Mouse (Mus musculus) midbrain, postnatal 0 days (tissue): ENCODE results near the gene Arl3. TPM values are rescaled to one million over a fixed set of nuclear protein-coding genes. Genes with fewer than 3 reads are reported as not detected.

Experiments
- ATAC-seq: fragments of 200-750 bp; cut with Nextera tagmentation; 2 replicates; pipeline ENCODE4 v1.8.0; 2017; ENCODE audit warnings: moderate number of reproducible peaks, mild to moderate bottlenecking, moderate TSS enrichment, moderate library complexity; ENCODE audit not compliant: low FRiP score
- DNase-seq: peaks from one replicate; pipeline ENCODE4 v3.0.0-alpha.2; 2015; ENCODE audit warnings: low spot score
- H3K27ac ChIP-seq: fragments of 300-500 bp; sonication (generic); 2 replicates; pipeline ENCODE4 v1.5.1; 2014; ENCODE audit warnings: low read depth, mild to moderate bottlenecking, low read length, mixed read lengths
- H3K27me3 ChIP-seq: fragments of 300-500 bp; sonication (generic); 2 replicates; pipeline ENCODE4 v1.6.1; 2014; ENCODE audit warnings: low read length, control low read depth, mixed read lengths; ENCODE audit not compliant: insufficient read depth
- H3K36me3 ChIP-seq: fragments of 300-500 bp; sonication (generic); 2 replicates; pipeline ENCODE4 v1.6.1; 2014; ENCODE audit warnings: low read length, control low read depth, mixed read lengths; ENCODE audit not compliant: insufficient read depth
- H3K4me1 ChIP-seq: fragments of 300-500 bp; sonication (generic); 2 replicates; pipeline ENCODE4 v1.6.1; 2014; ENCODE audit warnings: mild to moderate bottlenecking, control low read depth, antibody characterized with exemption, low read length, mixed read lengths; ENCODE audit not compliant: insufficient read depth
- H3K4me2 ChIP-seq: fragments of 300-500 bp; sonication (generic); 2 replicates; pipeline ENCODE4 v1.6.1; 2014; ENCODE audit warnings: low read depth, mild to moderate bottlenecking, low read length, mixed read lengths; ENCODE audit not compliant: poor library complexity, severe bottlenecking
- H3K4me3 ChIP-seq: fragments of 300-500 bp; sonication (generic); 2 replicates; pipeline ENCODE4 v1.5.1; 2014; ENCODE audit warnings: low read depth, mild to moderate bottlenecking, low read length, moderate library complexity
- H3K9ac ChIP-seq: fragments of 300-500 bp; sonication (generic); replicated peaks from 2 replicates; pipeline ENCODE4 v1.6.1; 2014; ENCODE audit warnings: mild to moderate bottlenecking, low read length, moderate library complexity, mixed read lengths; ENCODE audit not compliant: poor library complexity, severe bottlenecking
- H3K9me3 ChIP-seq: fragments of 300-500 bp; sonication (generic); 2 replicates; pipeline ENCODE4 v1.6.1; 2016; ENCODE audit warnings: low read length, control low read depth
- CTCF ChIP-seq: IDR thresholded peaks from 2 replicates; pipeline ENCODE4 v1.5.1; 2016; ENCODE audit warnings: antibody characterized with exemption, mild to moderate bottlenecking
- WGBS: fragments of 180-500 bp; shearing (Covaris S2); extraction: QIAGEN DNeasy Blood & Tissue Kit; methylation state at CpG from one replicate; pipeline ENCODE4 v1.1.7; 2014; 5-methylcytosine and 5-hydroxymethylcytosine counted together
- polyA plus RNA-seq: library from polyadenylated mRNA; unstranded; fragments of >200 nt; fragmentation: Nextera tagmentation; extraction: Ambion mirVana; gene quantifications from 2 replicates; pipeline ENCODE4 v1.2.1, GENCODE M21; 2015
- total RNA-seq: library from RNA; depleted of rRNA; stranded (reverse); fragments of >200 nt; gene quantifications from 2 replicates; pipeline ENCODE4 v1.2.3, GENCODE M21; 2014

Gene Arl3
- total and polyA plus RNA-seq, 2 experiments from 2014 or later = 109 to 194 TPM

- DNase-seq = peak; percentile 29
- no peak for ATAC-seq
- H3K27me3 ChIP-seq = no peaks in the 10 kb centered on the region
- 68% methylated on average over 7 of the region's 7 CpGs for WGBS
- H3K9ac ChIP-seq = no peak overlapping the region
- H3K4me2 ChIP-seq = no peak overlapping the region
- no peaks in the 10 kb centered on the region for H3K4me1 ChIP-seq
- peak; percentile 59 for TF ChIP-seq CTCF
- no peaks in the 10 kb centered on the region for H3K9me3 ChIP-seq
- H3K36me3 ChIP-seq = peaks cover 5% of the 10 kb centered on the region
- no peak overlapping the region for H3K4me3 ChIP-seq
- H3K27ac ChIP-seq = no peak overlapping the region
Observed at GRCm38 (mm10) chr19:46607424-46607823, 34.4 kb upstream of the Arl3 start.

DNA sequence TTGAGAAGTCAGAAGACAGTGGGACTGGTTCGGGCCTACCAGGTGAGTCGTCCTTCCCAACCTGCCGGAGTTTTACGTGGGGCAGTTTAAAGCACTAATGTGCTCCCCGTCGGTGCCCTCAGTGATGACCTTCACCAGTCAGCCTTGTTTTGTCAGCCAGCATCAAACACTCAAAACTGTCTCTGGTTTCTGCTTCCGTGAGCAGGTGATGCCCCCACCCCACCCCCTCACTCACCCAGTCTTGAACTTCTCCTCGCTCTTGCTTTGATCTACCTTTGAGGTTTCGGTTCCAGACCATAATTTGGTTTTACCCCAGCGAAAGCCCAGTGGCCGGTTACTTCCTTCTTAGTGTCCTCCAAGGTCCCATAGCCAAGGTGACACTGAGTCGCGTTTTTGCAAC, 33.7 kb upstream of the Arl3 start:
- Histone ChIP-seq H3K9ac (no peak overlapping the region), H3K36me3 (peaks cover 5% of the 10 kb centered on the region), H3K27me3 (no peaks in the 10 kb centered on the region), H3K27ac (no peak overlapping the region), H3K9me3 (no peaks in the 10 kb centered on the region), H3K4me2 (no peak overlapping the region), H3K4me3 (no peak overlapping the region), H3K4me1 (no peaks in the 10 kb centered on the region)
- TF ChIP-seq CTCF = no peak
- DNase-seq (no peak), ATAC-seq (no peak)
- WGBS = 95% methylated on average over 13 of the region's 13 CpGs

DNA sequence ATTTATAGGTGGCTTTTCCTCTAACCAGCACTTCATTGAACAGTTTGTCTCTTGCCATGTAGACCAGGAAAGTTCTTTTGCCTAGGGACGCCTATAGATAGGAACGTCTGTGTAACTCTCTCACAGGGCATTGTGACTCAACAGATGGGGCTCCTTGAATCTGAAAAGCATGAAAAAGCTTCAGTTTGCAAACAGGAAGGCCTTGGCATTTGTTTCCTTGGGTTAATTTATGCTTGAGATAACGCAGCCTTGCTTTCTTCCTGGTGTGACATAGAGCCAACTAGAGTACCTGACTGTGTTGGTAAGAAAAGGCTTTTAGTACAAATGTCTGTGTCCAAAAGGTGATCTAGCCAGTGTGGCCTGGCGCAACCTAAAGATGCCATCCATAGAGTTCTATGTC, 29.4 kb upstream of the Arl3 start:
- 87% methylated on average over 4 of the region's 4 CpGs for WGBS
- Histone ChIP-seq H3K36me3 (peaks cover 5% of the 10 kb centered on the region; the same call in 1 of the 2 replicates), H3K4me1 (no peaks in the 10 kb centered on the region), H3K9me3 (no peaks in the 10 kb centered on the region), H3K9ac (no peak overlapping the region), H3K4me2 (no peak overlapping the region), H3K27ac (no peak overlapping the region), H3K4me3 (no peak overlapping the region), H3K27me3 (no peaks in the 10 kb centered on the region)
- ATAC-seq = no peak
- no peak for TF ChIP-seq CTCF
- DNase-seq = no peak

DNA sequence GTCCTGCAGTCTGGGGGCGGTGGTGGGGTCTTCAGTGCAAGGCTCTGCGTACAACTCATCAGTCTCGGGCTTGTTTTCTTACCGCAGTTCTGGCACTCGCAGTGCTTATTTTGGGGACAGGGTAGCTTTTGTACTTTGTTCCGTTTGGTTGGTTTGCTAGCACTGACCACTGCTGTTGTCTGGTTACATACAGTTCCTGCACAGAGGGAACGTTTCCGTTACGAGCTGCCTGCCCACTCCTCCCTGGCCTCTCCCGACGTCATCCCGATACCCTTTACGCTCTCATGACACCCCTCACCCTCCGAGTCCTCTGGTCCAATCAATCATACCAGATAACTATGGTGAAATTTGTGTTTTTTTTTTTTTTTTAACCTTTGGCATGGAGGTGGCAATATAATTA, 28.5 kb upstream of the Arl3 start:
- no peak overlapping the region for H3K9ac ChIP-seq
- peaks cover 3% of the 10 kb centered on the region; the same call in 1 of the 2 replicates for H3K36me3 ChIP-seq
- DNase-seq (no peak), ATAC-seq (no peak)
- H3K4me2 ChIP-seq = no peak overlapping the region
- H3K27me3 ChIP-seq = no peaks in the 10 kb centered on the region
- H3K27ac ChIP-seq = no peak overlapping the region
- no peak overlapping the region for H3K4me3 ChIP-seq
- no peaks in the 10 kb centered on the region for H3K4me1 ChIP-seq
- no peaks in the 10 kb centered on the region for H3K9me3 ChIP-seq
- TF ChIP-seq CTCF = no peak
- 87% methylated on average over 14 of the region's 14 CpGs for WGBS

- Histone ChIP-seq H3K4me1 (no peaks in the 10 kb centered on the region), H3K9ac (no peak overlapping the region), H3K27me3 (no peaks in the 10 kb centered on the region), H3K4me3 (peak overlapping the region; percentile 88; the same call in 1 of the 2 replicates), H3K36me3 (0 out of 2 replicates have a peak, but pooled peaks cover 3% of the 10 kb centered on the region), H3K9me3 (no peaks in the 10 kb centered on the region), H3K27ac (no peak overlapping the region), H3K4me2 (peak overlapping the region; percentile 88)
- WGBS = 83% methylated on average over 4 of the region's 4 CpGs
- no peak for TF ChIP-seq CTCF
- ATAC-seq (no peak), DNase-seq (no peak)
Observed at GRCm38 (mm10) chr19:46600371-46600770, 27.4 kb upstream of the Arl3 start.

DNA sequence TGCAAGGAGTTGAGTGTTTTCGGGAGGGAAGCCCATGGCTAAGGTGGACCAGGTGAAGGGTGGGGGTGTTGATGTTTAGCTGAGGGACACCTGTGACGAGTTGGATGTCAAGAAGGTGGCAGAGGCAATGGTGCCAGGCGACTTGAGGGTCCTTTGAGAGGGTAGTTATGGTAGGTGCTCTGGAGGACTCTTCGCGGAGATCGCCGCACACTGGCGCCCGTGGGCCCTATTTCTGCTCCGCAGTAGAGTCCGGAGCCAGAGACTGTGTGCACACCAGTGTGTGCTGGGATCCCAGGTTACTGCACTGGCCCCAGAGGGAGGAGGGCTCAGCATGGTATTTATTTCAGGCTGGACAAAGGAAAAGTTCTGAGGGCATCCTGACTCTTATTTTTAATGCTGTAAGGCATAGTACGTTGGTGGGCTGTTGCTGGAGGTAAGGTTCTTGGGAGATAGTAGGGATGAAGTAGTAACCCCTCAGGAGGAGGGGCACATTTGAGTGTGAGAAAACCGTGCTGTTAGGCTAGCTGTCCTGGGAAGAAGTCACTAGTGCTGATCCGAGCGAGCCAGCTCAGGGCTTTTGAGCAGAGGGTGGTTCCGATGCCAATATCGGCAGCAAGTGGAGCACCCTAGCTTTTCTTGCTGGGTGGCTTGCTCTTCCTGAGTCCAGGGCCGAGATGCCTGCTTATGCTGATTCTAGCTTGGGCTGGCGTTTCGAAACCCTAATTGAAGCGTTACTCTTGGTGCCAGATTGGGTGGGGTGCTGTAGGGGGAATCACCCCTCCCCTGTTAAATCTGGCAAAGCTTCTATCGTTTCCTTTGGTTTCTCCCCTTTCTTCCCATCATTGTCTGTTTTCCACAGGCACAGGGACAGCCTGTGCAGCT, 26.6 kb upstream of the Arl3 start:
- DNase-seq = no peak
- peak overlapping the region; percentile 62 for H3K27ac ChIP-seq
- 18% methylated on average over 22 of the region's 22 CpGs for WGBS
- no peaks in the 10 kb centered on the region for H3K27me3 ChIP-seq
- H3K4me3 ChIP-seq = peak overlapping the region; percentile 88
- ATAC-seq = peak; percentile 33; the same call in 1 of the 2 replicates
- H3K9ac ChIP-seq = peak overlapping the region; percentile 91
- H3K4me2 ChIP-seq = peak overlapping the region; percentile 88
- H3K9me3 ChIP-seq = no peaks in the 10 kb centered on the region
- no peaks in the 10 kb centered on the region for H3K4me1 ChIP-seq
- peaks cover 7% of the 10 kb centered on the region for H3K36me3 ChIP-seq
- TF ChIP-seq CTCF = no peak
